Mouse (Mus musculus): ENCODE results near the gene Zfp36l2. TPM values are rescaled to one million over a fixed set of nuclear protein-coding genes. Genes with fewer than 3 reads are reported as not detected.

The Zfp36l2 gene
- polyA plus RNA-seq, 1 experiment from 2014 or later: 14.5 TPM

GRCm38 (mm10) chr17:84152206-84152975 is 35.4 kb downstream of the Zfp36l2 start:
- Histone ChIP-seq H3K27me3 (ENCODE audit: control insufficient read depth, insufficient read depth, low read length) (no peaks in the 10 kb centered on the region), H3K4me1 (ENCODE audit: control insufficient read depth, insufficient read depth, low read length) (peaks cover 45% of the 10 kb centered on the region), H3K9me3 (replicated peaks; ENCODE audit: control insufficient read depth, low read length) (no peaks in the 10 kb centered on the region), H3K9ac (ENCODE audit: low read length) (peak overlapping the region; percentile 19; the same call in 1 of the 2 replicates), H3K4me3 (replicated peaks; ENCODE audit: low read length) (no peak overlapping the region), H3K4me2 (ENCODE audit: low read depth, low read length) (no peak overlapping the region), H3K27ac (ENCODE audit: low read length) (no peak overlapping the region), H3K36me3 (ENCODE audit: control insufficient read depth, insufficient read depth, low read length) (no peaks in the 10 kb centered on the region)
- WGBS: 49% methylated on average over 6 of the region's 6 CpGs
- no peak for ATAC-seq (ENCODE audit: insufficient read depth, low FRiP score)

DNA sequence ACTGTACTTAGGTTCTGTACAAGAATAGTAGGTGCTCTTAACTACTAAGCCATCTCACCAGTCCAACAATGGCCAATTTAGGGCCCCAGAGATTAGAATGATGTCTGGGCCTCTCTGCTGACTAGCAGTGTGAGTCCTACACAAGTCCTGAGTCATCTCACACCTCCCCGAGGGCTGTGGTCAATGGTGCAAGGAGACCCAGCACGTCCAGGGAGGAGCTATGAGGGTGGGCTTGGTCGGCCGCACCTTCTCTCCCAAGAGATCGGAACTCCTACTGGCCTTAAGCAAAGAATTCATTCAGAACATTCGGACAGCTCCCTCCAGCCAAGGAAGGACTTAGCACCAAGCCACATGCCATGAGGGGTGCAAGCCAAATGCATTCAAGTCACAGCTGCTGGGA is 36.4 kb downstream of the Zfp36l2 start:
- Histone ChIP-seq H3K27ac (ENCODE audit: low read length) (no peak overlapping the region), H3K27me3 (ENCODE audit: control insufficient read depth, insufficient read depth, low read length) (no peaks in the 10 kb centered on the region), H3K4me3 (replicated peaks; ENCODE audit: low read length) (no peak overlapping the region), H3K4me1 (ENCODE audit: control insufficient read depth, insufficient read depth, low read length) (peaks cover 46% of the 10 kb centered on the region), H3K9me3 (replicated peaks; ENCODE audit: control insufficient read depth, low read length) (no peaks in the 10 kb centered on the region), H3K4me2 (ENCODE audit: low read depth, low read length) (no peak overlapping the region), H3K9ac (ENCODE audit: low read length) (no peak overlapping the region), H3K36me3 (ENCODE audit: control insufficient read depth, insufficient read depth, low read length) (no peaks in the 10 kb centered on the region)
- WGBS: 72% methylated on average over 6 of the region's 6 CpGs
- ATAC-seq (ENCODE audit: insufficient read depth, low FRiP score): no peak

GRCm38 (mm10) chr17:84150291-84150690 is 37.5 kb downstream of the Zfp36l2 start:
- Histone ChIP-seq H3K27ac (ENCODE audit: low read length) (no peak overlapping the region), H3K36me3 (ENCODE audit: control insufficient read depth, insufficient read depth, low read length) (no peaks in the 10 kb centered on the region), H3K4me1 (ENCODE audit: control insufficient read depth, insufficient read depth, low read length) (peaks cover 56% of the 10 kb centered on the region), H3K9ac (ENCODE audit: low read length) (no peak overlapping the region), H3K4me2 (ENCODE audit: low read depth, low read length) (no peak overlapping the region), H3K27me3 (ENCODE audit: control insufficient read depth, insufficient read depth, low read length) (no peaks in the 10 kb centered on the region), H3K9me3 (replicated peaks; ENCODE audit: control insufficient read depth, low read length) (no peaks in the 10 kb centered on the region), H3K4me3 (replicated peaks; ENCODE audit: low read length) (no peak overlapping the region)
- 86% methylated on average over 8 of the region's 8 CpGs for WGBS
- no peak for ATAC-seq (ENCODE audit: insufficient read depth, low FRiP score)

DNA sequence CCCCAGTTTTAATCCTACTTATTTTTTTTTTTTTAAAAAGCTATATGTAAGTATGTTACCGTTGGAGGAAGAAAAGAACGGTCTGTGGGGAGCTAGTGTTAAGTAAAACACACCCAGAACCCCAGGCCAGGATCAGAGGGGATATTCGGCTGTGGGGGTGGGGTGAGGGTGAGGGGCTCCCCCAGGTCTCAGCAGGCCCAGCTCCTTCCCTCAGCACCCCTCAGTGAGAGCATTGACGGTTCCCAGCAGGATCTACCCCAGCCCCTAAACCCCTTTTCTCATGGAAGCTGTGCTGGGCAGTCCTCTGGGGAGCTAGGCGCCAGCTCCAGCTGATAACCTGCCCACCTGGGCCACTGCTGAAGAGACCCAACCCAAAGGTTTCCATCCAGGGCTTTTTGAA is 38.2 kb downstream of the Zfp36l2 start:
- Histone ChIP-seq H3K9ac (ENCODE audit: low read length) (no peak overlapping the region), H3K4me1 (ENCODE audit: control insufficient read depth, insufficient read depth, low read length) (peaks cover 59% of the 10 kb centered on the region), H3K36me3 (ENCODE audit: control insufficient read depth, insufficient read depth, low read length) (no peaks in the 10 kb centered on the region), H3K27ac (ENCODE audit: low read length) (peak overlapping the region; percentile 81; the same call in 1 of the 2 replicates), H3K9me3 (replicated peaks; ENCODE audit: control insufficient read depth, low read length) (no peaks in the 10 kb centered on the region), H3K4me3 (replicated peaks; ENCODE audit: low read length) (no peak overlapping the region), H3K4me2 (ENCODE audit: low read depth, low read length) (no peak overlapping the region), H3K27me3 (ENCODE audit: control insufficient read depth, insufficient read depth, low read length) (no peaks in the 10 kb centered on the region)
- WGBS: 62% methylated on average over 5 of the region's 5 CpGs
- no peak for ATAC-seq (ENCODE audit: insufficient read depth, low FRiP score)

DNA sequence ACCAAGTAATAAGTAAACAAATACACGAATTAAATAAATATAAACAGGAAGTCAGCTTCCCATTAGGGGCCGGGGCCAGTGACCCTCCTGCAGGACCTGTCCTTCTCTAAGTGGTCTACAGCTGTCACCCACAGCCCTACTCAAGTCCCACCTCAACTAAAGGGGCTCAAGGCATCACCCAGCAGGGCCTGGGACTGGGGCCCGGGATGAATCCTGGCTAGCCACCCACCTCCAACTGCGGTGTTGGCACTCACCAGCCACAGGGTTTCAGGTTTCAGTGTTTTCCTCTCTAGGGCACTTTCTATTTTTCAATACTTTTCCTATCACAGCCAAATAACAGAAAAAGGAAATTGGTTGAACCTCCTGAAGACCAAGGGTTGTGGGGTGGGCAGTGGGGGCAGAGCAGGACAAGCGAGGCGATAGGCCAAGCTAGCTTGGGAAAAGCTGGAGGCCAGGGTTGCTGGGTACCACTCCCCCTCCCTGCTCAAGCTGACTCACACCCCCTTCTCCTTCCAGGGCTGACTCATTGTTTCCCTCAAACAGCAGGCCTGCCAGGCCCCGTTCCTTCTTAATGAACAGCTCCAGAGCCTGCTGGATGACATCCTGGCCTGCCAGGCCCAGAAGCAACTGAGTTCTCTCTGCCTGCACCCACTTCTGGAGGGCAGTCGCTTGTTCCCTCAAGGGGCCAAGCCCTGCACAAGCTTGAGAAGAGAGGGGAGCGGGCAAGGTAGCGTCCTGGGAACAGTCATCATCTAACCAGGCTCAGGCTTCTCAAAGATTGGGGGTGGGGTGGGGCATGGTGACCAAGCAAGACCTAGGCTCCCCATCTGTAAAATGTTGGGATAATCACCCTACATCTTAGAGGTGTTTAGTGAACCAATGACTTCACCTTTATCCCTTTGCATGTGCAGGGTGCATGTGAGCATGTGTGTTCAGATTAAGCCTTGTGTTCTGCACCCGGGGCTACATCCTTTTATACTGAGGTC is 39.0 kb downstream of the Zfp36l2 start:
- peaks cover 59% of the 10 kb centered on the region for H3K4me1 ChIP-seq (ENCODE audit: control insufficient read depth, insufficient read depth, low read length)
- peak; percentile 84 for ATAC-seq (ENCODE audit: insufficient read depth, low FRiP score)
- WGBS: 28% methylated on average over 11 of the region's 11 CpGs

DNA sequence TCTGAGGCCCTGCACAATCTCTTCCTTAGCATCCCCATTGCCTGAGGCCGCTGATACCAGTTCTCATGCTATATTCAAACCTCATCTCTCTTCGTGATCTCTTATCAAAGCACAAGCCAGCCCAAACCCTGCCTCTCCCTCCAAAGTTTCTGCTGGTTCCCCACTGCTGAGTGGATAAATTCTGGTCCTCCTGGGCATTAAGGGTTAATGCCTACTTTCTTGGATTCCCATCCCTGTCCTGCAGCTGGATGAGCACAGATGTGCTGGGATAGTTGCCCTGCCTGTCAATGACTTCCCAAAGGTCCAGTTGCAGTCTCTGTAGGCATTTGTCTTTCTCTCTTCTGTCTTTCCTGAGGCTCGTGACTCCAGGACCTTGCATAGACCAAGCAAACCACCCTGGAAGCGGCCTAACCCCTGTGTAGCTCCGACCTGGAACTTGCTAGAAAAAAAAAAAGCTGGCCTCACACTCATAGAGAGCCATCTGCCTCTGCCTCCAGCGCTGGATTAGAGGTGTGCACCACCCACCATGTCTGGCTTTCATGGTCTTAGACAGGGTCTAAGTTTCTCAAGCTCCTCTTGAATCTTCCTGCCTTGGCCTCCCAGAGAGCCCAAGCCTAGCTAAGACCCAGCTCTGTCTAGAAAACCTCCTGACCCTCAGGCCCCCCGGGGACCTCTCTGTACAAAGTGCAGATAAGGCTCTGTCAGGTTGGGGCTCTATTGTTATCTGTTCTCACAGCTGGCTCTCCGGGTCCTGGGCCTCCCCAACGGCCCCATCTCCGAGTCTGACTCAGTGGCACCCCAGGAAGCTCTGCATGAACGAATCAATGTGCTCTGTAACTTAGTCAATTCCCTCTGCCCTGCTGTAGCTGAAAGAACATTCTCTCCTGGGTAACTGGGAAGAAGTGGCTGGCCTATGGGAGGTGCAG is 40.3 kb downstream of the Zfp36l2 start:
- Histone ChIP-seq H3K27me3 (ENCODE audit: control insufficient read depth, insufficient read depth, low read length) (no peaks in the 10 kb centered on the region), H3K9ac (ENCODE audit: low read length) (no peak overlapping the region), H3K4me2 (ENCODE audit: low read depth, low read length) (no peak overlapping the region), H3K27ac (ENCODE audit: low read length) (0 out of 2 replicates have a peak overlapping the region, but pooled peaks have one; percentile 8), H3K9me3 (replicated peaks; ENCODE audit: control insufficient read depth, low read length) (no peaks in the 10 kb centered on the region), H3K4me3 (replicated peaks; ENCODE audit: low read length) (no peak overlapping the region), H3K4me1 (ENCODE audit: control insufficient read depth, insufficient read depth, low read length) (peaks cover 64% of the 10 kb centered on the region), H3K36me3 (ENCODE audit: control insufficient read depth, insufficient read depth, low read length) (no peaks in the 10 kb centered on the region)
- WGBS: 64% methylated on average over 11 of the region's 11 CpGs
- ATAC-seq (ENCODE audit: insufficient read depth, low FRiP score): no peak

More for the DNA sequence above, 39.0 kb downstream of the Zfp36l2 start:
- Histone ChIP-seq H3K4me3 (replicated peaks; ENCODE audit: low read length) (no peak overlapping the region), H3K27me3 (ENCODE audit: control insufficient read depth, insufficient read depth, low read length) (no peaks in the 10 kb centered on the region), H3K4me2 (ENCODE audit: low read depth, low read length) (no peak overlapping the region), H3K27ac (ENCODE audit: low read length) (peak overlapping the region; percentile 81), H3K9me3 (replicated peaks; ENCODE audit: control insufficient read depth, low read length) (no peaks in the 10 kb centered on the region), H3K9ac (ENCODE audit: low read length) (peak overlapping the region; percentile 30; the same call in 1 of the 2 replicates), H3K36me3 (ENCODE audit: control insufficient read depth, insufficient read depth, low read length) (no peaks in the 10 kb centered on the region)

DNA sequence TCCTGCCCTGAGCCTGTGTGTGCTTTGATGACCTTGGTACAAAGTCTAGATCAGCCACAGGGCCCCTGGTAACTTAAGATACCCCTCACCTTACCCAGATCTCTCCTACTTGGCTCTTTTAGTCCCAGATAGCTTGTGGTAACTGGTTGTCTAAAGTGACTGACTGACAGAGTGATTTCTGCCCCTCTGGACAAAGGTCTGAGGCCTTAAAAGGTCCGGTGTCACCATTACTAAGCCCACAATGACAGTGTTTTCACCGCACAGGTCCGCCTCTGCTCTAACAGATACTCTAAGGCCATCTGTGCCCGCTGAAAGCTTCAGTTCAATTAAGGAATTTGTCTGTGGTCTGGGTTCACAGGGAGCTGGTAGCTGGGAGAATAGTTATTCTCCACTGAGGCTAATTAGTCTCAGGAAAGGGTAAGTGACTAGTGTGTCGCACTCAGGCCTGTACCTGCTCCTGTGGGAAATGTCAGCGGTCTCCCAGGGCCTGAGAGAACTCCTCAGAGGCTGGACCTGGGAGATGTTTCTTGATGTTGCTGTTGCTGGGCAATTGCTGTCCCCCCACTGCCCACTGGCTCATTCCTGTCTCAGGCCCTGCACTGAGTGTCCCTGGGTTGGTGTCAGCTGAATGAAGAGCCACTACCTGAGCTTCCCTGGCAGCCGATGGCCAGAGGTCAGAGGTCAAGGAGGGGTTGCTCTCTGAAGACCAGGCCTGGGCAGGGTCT is 41.1 kb downstream of the Zfp36l2 start:
- Histone ChIP-seq H3K4me3 (replicated peaks; ENCODE audit: low read length) (no peak overlapping the region), H3K27ac (ENCODE audit: low read length) (peak overlapping the region; percentile 84), H3K36me3 (ENCODE audit: control insufficient read depth, insufficient read depth, low read length) (no peaks in the 10 kb centered on the region), H3K4me1 (ENCODE audit: control insufficient read depth, insufficient read depth, low read length) (peaks cover 64% of the 10 kb centered on the region), H3K9ac (ENCODE audit: low read length) (peak overlapping the region; percentile 60), H3K27me3 (ENCODE audit: control insufficient read depth, insufficient read depth, low read length) (no peaks in the 10 kb centered on the region), H3K4me2 (ENCODE audit: low read depth, low read length) (no peak overlapping the region), H3K9me3 (replicated peaks; ENCODE audit: control insufficient read depth, low read length) (no peaks in the 10 kb centered on the region)
- no peak for ATAC-seq (ENCODE audit: insufficient read depth, low FRiP score)
- WGBS: 63% methylated on average over 7 of the region's 7 CpGs

DNA sequence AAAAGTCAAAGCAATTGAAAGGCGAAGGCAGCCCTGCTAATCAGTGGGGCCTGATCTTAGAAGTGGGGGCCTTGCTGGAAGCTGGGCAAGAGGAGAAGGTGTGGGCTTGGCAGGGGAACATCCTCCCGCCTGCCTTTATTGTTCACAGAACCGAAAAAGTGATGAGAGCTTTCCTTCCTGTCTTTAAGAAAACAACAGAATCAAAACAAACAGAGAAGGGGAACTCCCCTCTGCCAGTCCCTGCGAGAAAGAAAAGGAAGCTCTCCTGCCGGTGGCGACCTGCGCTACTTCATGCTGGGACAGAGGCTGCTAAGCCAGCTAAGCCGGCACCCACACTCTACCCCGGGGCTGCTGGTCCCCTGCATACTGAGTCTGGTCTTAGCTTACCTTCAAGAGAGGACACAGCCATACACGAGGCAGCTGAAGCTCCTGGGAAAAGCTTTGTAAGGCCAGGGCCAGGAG is 41.9 kb downstream of the Zfp36l2 start:
- 26% methylated on average over 10 of the region's 10 CpGs for WGBS
- Histone ChIP-seq H3K4me2 (ENCODE audit: low read depth, low read length) (no peak overlapping the region), H3K27me3 (ENCODE audit: control insufficient read depth, insufficient read depth, low read length) (no peaks in the 10 kb centered on the region), H3K36me3 (ENCODE audit: control insufficient read depth, insufficient read depth, low read length) (no peaks in the 10 kb centered on the region), H3K4me3 (replicated peaks; ENCODE audit: low read length) (no peak overlapping the region), H3K27ac (ENCODE audit: low read length) (peak overlapping the region; percentile 84), H3K9ac (ENCODE audit: low read length) (peak overlapping the region; percentile 60), H3K9me3 (replicated peaks; ENCODE audit: control insufficient read depth, low read length) (no peaks in the 10 kb centered on the region), H3K4me1 (ENCODE audit: control insufficient read depth, insufficient read depth, low read length) (peaks cover 72% of the 10 kb centered on the region)
- ATAC-seq (ENCODE audit: insufficient read depth, low FRiP score): no peak
